Mouse (Mus musculus) embryonic facial prominence, embryonic 12.5 days (tissue): ENCODE measurements around the gene Atf6b. TPM values are rescaled to one million over a fixed set of nuclear protein-coding genes. Genes with fewer than 3 reads are reported as not detected.

Experiments
- ATAC-seq: fragments of 200-750 bp; cut with Nextera tagmentation; 2 replicates; pipeline ENCODE4 v1.8.0; 2017; ENCODE audit not compliant: insufficient number of reproducible peaks, insufficient read depth, low FRiP score, low TSS enrichment
- H3K27ac ChIP-seq: fragments of 300-500 bp; sonication (generic); 2 replicates; pipeline ENCODE4 v1.5.1; 2016; ENCODE audit warnings: mild to moderate bottlenecking
- H3K27me3 ChIP-seq: fragments of 300-500 bp; sonication (generic); 2 replicates; pipeline ENCODE4 v1.6.1; 2016; ENCODE audit warnings: mild to moderate bottlenecking, moderate library complexity
- H3K36me3 ChIP-seq: fragments of 300-500 bp; sonication (generic); 2 replicates; pipeline ENCODE4 v1.6.1; 2016; ENCODE audit warnings: mild to moderate bottlenecking
- H3K4me1 ChIP-seq: fragments of 300-500 bp; sonication (generic); 2 replicates; pipeline ENCODE4 v1.6.1; 2016
- H3K4me2 ChIP-seq: fragments of 300-500 bp; sonication (generic); replicated peaks from 2 replicates; pipeline ENCODE4 v1.6.1; 2016; ENCODE audit warnings: mild to moderate bottlenecking, moderate library complexity
- H3K4me3 ChIP-seq: fragments of 300-500 bp; sonication (generic); 2 replicates; pipeline ENCODE4 v1.5.1; 2016; ENCODE audit warnings: mild to moderate bottlenecking
- H3K9ac ChIP-seq: fragments of 300-500 bp; sonication (generic); 2 replicates; pipeline ENCODE4 v1.6.1; 2016; ENCODE audit warnings: mild to moderate bottlenecking, moderate library complexity
- H3K9me3 ChIP-seq: fragments of 300-500 bp; sonication (generic); 2 replicates; pipeline ENCODE4 v1.6.1; 2016; ENCODE audit warnings: mild to moderate bottlenecking, moderate library complexity
- WGBS: fragments of 180-500 bp; shearing (Covaris S2); methylation state at CpG from one replicate; pipeline ENCODE4 v1.1.7; 2016; 5-methylcytosine and 5-hydroxymethylcytosine counted together
- polyA plus RNA-seq: library from polyadenylated mRNA; unstranded; fragments of >200 nt; fragmentation: Nextera tagmentation; extraction: Ambion mirVana; gene quantifications from 2 replicates; pipeline ENCODE4 v1.2.1, GENCODE M21; 2016

The Atf6b gene
- polyA plus RNA-seq, 1 experiment from 2014 or later = 110 TPM

DNA sequence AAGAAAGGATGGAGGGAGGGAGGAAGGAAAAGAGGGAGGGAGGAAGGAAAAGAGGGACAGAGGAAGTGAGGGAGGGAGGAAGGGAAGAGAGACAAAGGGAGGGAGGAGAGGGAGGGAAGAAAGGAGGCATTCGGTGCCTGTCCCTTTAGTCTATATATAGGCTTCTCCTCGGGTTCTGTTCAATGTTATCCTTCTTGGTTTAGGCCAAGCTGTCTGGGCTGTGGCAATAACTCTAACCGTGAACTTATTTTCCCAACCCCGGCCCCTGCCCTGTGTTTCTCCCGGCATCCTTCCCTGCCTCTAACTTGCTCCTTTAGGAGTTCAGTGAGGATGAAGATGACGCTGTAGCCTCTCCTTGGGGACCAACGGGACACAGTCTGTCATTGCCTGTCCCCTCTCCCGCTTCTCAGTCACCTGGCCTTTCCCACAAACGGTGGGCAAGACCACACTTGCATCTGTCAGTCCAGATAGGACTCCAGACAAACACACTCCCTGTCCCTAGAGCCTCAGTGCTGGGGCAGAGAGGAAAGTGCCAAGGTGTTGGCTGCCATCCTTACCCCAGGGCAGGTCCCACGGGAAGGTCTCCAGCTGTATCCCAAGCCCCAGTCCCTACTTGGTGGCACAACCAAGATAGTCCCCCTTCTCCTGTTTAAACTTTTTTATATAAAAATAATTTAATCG lies 27.7 kb downstream of the Atf6b start:
- Histone ChIP-seq H3K4me1 (peaks cover 20% of the 10 kb centered on the region), H3K4me3 (no peak overlapping the region), H3K27me3 (peaks cover 73% of the 10 kb centered on the region), H3K9me3 (no peaks in the 10 kb centered on the region), H3K4me2 (no peak overlapping the region), H3K9ac (no peak overlapping the region), H3K27ac (no peak overlapping the region), H3K36me3 (no peaks in the 10 kb centered on the region)
- no peak for ATAC-seq
- 69% methylated on average over 11 of the region's 11 CpGs for WGBS

GRCm38 (mm10) chr17:34675205-34676092 lies 28.5 kb downstream of the Atf6b start:
- Histone ChIP-seq H3K4me2 (no peak overlapping the region), H3K36me3 (no peaks in the 10 kb centered on the region), H3K9ac (no peak overlapping the region), H3K4me1 (peaks cover 20% of the 10 kb centered on the region), H3K27me3 (peaks cover 73% of the 10 kb centered on the region), H3K9me3 (no peaks in the 10 kb centered on the region), H3K4me3 (no peak overlapping the region), H3K27ac (no peak overlapping the region)
- WGBS = 65% methylated on average over 13 of the region's 13 CpGs
- no peak for ATAC-seq

GRCm38 (mm10) chr17:34676093-34676460 lies 29.1 kb downstream of the Atf6b start:
- Histone ChIP-seq H3K4me2 (no peak overlapping the region), H3K4me1 (peaks cover 19% of the 10 kb centered on the region), H3K9me3 (no peaks in the 10 kb centered on the region), H3K9ac (no peak overlapping the region), H3K27ac (no peak overlapping the region), H3K27me3 (peaks cover 69% of the 10 kb centered on the region), H3K4me3 (no peak overlapping the region), H3K36me3 (no peaks in the 10 kb centered on the region)
- 82% methylated on average over 6 of the region's 6 CpGs for WGBS
- ATAC-seq = no peak

DNA sequence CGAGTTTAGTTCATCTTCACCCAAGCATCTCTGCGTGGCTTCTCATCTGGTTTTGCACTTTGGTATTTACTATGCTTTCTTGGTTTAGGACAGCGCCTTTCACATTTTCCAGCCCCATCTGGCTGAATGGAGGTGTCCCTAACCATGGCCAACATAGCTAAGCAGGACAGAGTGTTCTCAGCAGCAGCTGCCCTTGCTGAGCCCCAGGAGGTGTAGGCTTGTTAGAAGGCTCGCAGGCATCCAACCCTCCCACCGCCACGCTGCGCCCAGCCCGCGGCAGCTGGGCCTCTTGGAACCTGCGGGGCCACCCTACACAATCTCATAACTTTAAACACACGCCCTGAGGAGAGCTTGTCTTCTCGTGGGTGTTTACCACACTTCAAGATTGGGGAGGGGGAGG lies 29.7 kb downstream of the Atf6b start:
- Histone ChIP-seq H3K36me3 (no peaks in the 10 kb centered on the region), H3K9ac (no peak overlapping the region), H3K4me1 (peaks cover 13% of the 10 kb centered on the region), H3K9me3 (no peaks in the 10 kb centered on the region), H3K4me2 (no peak overlapping the region), H3K27me3 (peaks cover 63% of the 10 kb centered on the region), H3K4me3 (no peak overlapping the region), H3K27ac (no peak overlapping the region)
- WGBS = 71% methylated on average over 12 of the region's 12 CpGs
- no peak for ATAC-seq

DNA sequence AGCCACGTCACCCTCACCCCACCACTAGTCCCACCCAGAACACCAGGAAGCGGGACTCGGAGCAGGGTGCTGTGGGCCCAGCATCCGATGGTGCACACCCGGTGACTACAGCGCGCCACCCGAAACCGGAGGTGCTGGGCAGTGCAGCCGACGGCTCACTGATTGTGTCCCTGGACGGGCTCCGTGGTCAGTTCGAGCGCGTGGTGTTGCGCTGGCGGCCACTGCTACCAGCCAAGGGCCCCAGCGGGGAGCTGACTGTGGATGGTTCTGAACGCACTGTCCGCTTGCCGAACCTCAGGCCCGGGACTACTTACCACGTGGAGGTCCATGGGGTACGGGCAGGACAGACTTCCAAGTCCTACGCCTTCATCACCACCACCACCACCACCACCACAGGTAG lies 33.2 kb downstream of the Atf6b start:
- Histone ChIP-seq H3K9me3 (no peaks in the 10 kb centered on the region), H3K27ac (no peak overlapping the region), H3K27me3 (peaks cover 29% of the 10 kb centered on the region), H3K36me3 (no peaks in the 10 kb centered on the region), H3K9ac (no peak overlapping the region), H3K4me3 (no peak overlapping the region), H3K4me2 (0 out of 2 replicates have a peak overlapping the region, but pooled peaks have one; percentile 2), H3K4me1 (peaks cover 9% of the 10 kb centered on the region; the same call in 1 of the 2 replicates)
- no peak for ATAC-seq
- 78% methylated on average over 26 of the region's 26 CpGs for WGBS

- H3K9ac ChIP-seq = no peak overlapping the region
- 86% methylated on average over 4 of the region's 4 CpGs for WGBS
- peaks cover 6% of the 10 kb centered on the region; the same call in 1 of the 2 replicates for H3K4me1 ChIP-seq
- H3K27ac ChIP-seq = no peak overlapping the region
- no peak for ATAC-seq
- no peak overlapping the region for H3K4me3 ChIP-seq
- H3K36me3 ChIP-seq = no peaks in the 10 kb centered on the region
- peaks cover 24% of the 10 kb centered on the region for H3K27me3 ChIP-seq
- no peak overlapping the region for H3K4me2 ChIP-seq
- no peaks in the 10 kb centered on the region for H3K9me3 ChIP-seq
Measured at GRCm38 (mm10) chr17:34680621-34681020, 33.7 kb downstream of the Atf6b start.

- H3K4me2 ChIP-seq = no peak overlapping the region
- no peak overlapping the region for H3K27ac ChIP-seq
- H3K4me3 ChIP-seq = no peak overlapping the region
- H3K36me3 ChIP-seq = no peaks in the 10 kb centered on the region
- H3K9me3 ChIP-seq = no peaks in the 10 kb centered on the region
- H3K9ac ChIP-seq = no peak overlapping the region
- 74% methylated on average over 17 of the region's 17 CpGs for WGBS
- no peak for ATAC-seq
- peaks cover 23% of the 10 kb centered on the region for H3K27me3 ChIP-seq
- H3K4me1 ChIP-seq = peaks cover 5% of the 10 kb centered on the region; the same call in 1 of the 2 replicates
Measured at GRCm38 (mm10) chr17:34681132-34681571, 34.2 kb downstream of the Atf6b start.

DNA sequence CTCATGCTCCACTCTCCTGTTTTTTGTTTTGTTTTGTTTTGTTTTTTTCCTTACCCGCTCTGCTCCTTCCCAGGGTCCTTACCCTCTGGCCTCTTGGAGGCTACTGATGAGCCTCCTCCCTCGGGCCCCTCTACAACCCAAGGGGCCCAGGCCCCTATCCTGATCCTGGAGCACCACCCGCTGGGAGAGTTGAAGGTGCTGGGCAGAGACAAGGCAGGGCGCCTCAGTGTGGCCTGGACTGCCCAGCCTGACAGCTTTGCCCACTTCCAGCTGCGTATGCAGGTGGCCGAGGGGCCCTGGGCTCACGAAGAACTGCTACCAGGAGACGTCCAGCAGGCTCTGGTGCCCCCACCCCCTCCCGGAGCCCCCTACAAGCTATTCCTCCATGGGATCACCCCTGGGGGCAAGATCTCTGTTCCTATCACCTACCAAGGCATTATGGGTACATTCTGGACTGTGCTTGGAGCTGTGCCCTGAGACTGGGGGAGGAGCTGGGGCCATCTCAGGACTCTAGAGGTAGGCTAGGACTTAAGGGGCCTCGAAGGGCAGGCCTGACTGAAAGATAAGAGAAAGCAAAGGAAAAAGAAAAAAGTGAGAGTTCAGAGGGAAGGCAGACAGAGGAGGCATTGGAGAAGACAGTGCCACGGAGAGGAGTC lies 35.1 kb downstream of the Atf6b start:
- no peak overlapping the region for H3K9ac ChIP-seq
- H3K27me3 ChIP-seq = peaks cover 23% of the 10 kb centered on the region
- no peak for ATAC-seq
- H3K9me3 ChIP-seq = no peaks in the 10 kb centered on the region
- no peak overlapping the region for H3K4me3 ChIP-seq
- H3K4me2 ChIP-seq = no peak overlapping the region
- no peaks in the 10 kb centered on the region for H3K36me3 ChIP-seq
- no peak overlapping the region for H3K27ac ChIP-seq
- 67% methylated on average over 11 of the region's 11 CpGs for WGBS
- peaks cover 5% of the 10 kb centered on the region; the same call in 1 of the 2 replicates for H3K4me1 ChIP-seq

DNA sequence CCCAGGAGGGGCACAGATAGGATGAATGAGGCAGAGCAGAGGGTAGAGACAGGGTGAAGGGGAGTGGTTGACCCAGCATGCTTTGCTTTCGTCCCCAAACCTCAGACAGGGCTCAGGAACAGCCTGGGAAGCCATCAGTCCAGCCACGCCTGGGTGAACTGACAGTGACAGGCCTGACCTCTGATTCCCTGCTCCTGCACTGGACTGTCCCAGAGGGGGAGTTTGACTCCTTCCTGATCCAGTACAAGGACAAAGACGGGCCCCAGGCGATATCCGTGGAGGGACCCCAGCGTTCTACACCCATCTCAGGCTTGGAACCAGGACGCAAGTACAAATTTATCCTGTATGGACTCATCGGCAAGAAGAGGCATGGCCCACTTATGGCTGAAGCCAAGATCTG lies 36.2 kb downstream of the Atf6b start:
- no peaks in the 10 kb centered on the region for H3K9me3 ChIP-seq
- 75% methylated on average over 8 of the region's 8 CpGs for WGBS
- H3K4me2 ChIP-seq = no peak overlapping the region
- H3K9ac ChIP-seq = no peak overlapping the region
- H3K27me3 ChIP-seq = peaks cover 23% of the 10 kb centered on the region
- H3K4me1 ChIP-seq = peaks cover 5% of the 10 kb centered on the region; the same call in 1 of the 2 replicates
- ATAC-seq = no peak
- no peak overlapping the region for H3K4me3 ChIP-seq
- H3K36me3 ChIP-seq = no peaks in the 10 kb centered on the region
- no peak overlapping the region for H3K27ac ChIP-seq

GRCm38 (mm10) chr17:34683686-34684220 lies 36.8 kb downstream of the Atf6b start:
- Histone ChIP-seq H3K9ac (no peak overlapping the region), H3K36me3 (no peaks in the 10 kb centered on the region), H3K27ac (no peak overlapping the region), H3K4me3 (no peak overlapping the region), H3K4me1 (peaks cover 5% of the 10 kb centered on the region; the same call in 1 of the 2 replicates), H3K9me3 (no peaks in the 10 kb centered on the region), H3K27me3 (peaks cover 19% of the 10 kb centered on the region), H3K4me2 (no peak overlapping the region)
- no peak for ATAC-seq
- 68% methylated on average over 10 of the region's 10 CpGs for WGBS

DNA sequence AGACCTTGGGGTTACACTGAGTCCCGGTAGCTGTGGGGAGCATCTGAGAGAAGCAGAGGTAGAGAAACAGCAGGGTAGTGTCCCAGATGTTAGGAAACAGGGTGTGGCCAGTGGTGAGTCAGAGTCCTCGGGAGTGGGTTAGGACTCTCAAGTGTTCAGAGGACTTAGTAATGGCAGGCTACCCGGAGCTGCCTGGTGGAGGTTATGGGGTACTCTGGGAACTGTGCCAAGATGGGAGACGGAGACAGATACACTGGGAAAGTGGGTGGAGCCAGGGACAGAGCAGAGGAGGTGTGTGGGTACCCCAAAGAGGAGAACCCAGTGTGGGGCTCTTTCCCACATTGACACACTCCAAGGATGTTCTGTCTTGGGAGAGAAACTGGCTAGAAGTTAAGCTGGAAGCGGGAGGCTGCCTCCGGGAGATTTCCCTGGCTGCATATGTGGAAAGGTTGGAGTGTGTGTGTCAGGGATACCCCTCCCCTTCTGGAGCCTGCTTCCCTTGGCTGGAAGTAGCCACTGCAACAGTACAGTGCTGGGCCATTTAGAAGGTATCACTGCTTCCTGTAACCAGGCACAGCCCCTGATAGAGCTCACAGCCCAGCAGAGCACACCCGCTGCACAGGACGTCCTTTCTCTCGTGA lies 37.4 kb downstream of the Atf6b start:
- WGBS = 69% methylated on average over 9 of the region's 9 CpGs
- no peak overlapping the region for H3K4me3 ChIP-seq
- H3K36me3 ChIP-seq = no peaks in the 10 kb centered on the region
- peaks cover 5% of the 10 kb centered on the region; the same call in 1 of the 2 replicates for H3K4me1 ChIP-seq
- no peaks in the 10 kb centered on the region for H3K9me3 ChIP-seq
- no peak overlapping the region for H3K4me2 ChIP-seq
- no peak for ATAC-seq
- H3K9ac ChIP-seq = no peak overlapping the region
- H3K27ac ChIP-seq = no peak overlapping the region
- H3K27me3 ChIP-seq = peaks cover 13% of the 10 kb centered on the region
